Mouse (Mus musculus): Measurements from ENCODE around the gene D16Ertd472e.
"Not testable (repeated sequence)": the region's sequence is repeated elsewhere in the genome, so short reads cannot be mapped to it uniquely, and the experiment has no call there.

The D16Ertd472e gene

DNA sequence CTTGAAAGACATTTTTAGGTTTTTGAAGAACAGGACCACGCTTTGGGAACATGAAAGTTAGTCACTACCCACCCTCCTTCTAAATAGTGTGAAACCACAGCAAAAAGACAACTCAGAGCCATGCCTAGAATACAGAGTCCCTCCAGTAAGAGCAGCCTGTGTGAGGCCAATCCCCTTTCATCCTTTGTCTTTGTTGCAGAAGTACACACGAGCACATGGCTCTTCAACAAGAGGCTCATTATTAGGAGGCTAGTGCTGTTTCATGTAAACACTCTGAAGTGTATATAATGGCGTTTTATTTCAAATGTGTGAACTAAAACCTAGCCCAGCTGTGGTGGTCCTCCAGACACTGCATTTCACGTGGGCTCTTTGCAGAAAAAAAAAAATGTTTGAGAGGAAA is 3.5 kb downstream of the D16Ertd472e start:
- DNase-seq (ENCODE audit: low read depth, low spot score) = no peak

DNA sequence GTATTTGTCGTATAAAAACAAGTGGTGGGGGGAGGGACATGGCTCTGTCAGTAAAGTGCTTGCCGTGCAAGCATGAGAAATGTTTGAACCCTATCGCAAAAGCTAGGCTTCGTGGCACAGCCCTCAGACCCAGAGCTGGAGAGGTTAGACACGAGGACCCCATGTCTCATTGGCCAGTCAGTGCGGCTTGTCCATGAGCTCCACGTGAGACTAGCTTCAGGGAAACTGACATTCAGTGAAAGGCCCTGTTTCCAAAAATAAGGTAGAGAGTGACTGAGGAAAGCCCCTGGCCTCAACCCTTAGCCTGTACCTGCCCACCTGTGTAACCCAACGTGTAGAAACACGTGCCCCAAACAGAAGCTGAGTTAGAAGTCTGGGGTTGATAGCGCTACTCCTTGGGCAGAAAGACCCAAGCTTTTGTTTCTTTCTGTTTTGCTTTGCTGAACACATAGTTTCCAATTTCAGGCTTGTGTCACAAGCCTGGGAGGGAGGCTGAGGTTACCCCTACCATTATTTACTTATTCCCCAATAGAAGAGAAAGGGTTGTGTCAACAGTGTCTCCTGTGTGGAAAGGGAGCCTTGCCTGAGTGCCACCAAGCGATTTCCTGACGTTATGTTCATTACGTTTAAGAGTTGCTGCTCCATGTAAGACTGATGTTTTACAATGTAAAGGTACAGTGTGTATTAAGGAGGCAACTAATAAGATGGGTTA is 12.2 kb downstream of the D16Ertd472e start:
- no peak for DNase-seq (ENCODE audit: low read depth, low spot score)

DNA sequence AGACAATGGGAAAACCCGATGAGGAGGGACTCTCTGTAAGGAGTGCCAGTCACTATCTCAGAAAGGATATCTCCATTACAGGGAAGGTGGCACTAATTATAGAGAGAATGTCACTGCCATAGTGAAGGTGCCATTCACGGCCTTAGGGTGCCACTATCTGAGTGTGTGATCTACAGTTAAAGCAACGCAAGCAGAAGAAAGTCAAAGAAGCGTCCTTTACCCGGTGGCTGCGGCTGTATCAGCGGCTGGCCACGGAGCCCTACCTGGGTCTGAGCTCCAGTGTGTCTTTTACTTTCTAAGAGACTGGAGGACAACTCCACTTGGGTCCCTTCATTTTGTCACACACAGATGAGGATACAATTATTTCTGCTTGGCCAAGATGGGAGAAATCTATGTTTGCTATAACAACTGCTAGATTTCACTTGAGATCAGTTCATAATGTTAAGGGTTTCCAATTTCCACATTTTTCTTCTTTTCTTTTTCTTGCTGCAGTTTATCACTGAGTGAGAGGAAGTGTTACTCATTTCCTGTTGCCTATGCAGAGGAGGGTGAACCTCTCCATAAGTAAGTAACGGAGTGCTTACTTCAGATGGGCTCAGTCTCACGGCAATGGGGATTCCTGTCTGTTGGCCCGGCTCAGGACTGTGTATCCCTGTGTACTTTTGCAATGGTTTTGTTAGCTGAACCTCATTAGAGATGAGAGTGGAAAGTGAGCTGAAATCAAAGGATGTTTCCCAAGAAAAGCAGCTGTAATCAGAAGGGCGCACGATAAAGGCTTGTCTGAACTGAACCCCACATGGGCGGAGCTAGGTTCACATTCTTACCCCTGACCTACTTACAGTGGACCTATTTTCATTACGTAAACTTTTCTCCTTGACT is 13.2 kb downstream of the D16Ertd472e start:
- no peak for DNase-seq (ENCODE audit: low read depth, low spot score)

DNA sequence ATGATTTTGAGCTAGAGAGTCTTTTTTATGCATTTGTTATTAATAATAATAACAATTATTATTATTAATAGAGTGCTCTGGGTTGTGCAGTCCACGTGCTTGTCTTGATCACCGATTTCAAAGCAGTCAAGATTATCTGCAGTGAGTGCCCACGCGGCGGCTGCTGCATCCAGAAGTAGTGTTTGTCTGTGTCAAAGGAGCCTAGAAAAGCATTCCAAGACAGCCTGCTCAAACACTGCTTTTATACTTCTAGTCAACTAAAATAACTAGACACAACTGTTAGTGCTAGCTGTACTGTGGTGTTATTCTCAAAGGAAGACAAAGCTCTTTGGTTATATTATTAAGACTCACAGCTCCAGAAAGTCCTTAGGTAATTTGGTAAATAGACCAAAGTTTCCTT is 15.9 kb downstream of the D16Ertd472e start:
- no peak for DNase-seq (ENCODE audit: low read depth, low spot score)

DNA sequence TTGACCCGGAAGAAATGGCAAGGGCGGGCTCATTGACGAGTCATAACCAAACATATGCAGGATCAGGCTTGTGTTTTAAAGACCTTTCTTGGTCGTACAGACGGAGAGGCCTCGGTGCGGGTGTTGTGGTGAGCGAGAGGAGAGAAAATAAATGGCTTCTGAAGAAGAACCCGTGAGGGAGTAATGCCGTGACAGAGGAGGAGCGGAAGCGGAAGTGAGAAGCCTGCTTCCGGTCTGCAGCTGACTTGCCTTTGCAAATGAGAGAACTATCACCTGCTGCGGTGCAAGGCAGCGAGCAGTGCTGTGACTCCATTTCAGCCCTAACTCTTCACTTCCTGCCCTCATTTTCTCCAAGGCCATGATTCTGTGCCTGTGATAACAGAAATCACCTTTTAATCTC is 16.4 kb downstream of the D16Ertd472e start:
- DNase-seq (ENCODE audit: low read depth, low spot score) = no peak

DNA sequence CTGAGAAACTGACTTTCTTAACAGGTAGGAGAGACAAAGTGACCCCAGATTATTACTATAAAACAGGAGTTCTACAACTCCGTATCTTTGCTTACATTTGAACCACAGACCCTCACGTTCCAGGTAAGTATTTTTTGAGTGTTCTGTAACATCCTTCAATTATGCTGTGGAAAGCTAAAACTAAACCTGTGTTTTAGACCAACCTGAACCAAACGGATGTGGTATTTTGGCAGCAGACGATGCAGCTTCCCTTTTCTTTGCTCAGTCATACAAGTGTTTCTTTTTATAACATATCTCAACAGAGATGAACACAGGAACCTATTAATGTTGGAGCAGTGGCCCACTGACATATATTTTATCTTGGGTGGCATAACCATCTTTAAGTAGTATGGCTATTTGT is 18.9 kb downstream of the D16Ertd472e start:
- no peak for DNase-seq (ENCODE audit: low read depth, low spot score)

DNA sequence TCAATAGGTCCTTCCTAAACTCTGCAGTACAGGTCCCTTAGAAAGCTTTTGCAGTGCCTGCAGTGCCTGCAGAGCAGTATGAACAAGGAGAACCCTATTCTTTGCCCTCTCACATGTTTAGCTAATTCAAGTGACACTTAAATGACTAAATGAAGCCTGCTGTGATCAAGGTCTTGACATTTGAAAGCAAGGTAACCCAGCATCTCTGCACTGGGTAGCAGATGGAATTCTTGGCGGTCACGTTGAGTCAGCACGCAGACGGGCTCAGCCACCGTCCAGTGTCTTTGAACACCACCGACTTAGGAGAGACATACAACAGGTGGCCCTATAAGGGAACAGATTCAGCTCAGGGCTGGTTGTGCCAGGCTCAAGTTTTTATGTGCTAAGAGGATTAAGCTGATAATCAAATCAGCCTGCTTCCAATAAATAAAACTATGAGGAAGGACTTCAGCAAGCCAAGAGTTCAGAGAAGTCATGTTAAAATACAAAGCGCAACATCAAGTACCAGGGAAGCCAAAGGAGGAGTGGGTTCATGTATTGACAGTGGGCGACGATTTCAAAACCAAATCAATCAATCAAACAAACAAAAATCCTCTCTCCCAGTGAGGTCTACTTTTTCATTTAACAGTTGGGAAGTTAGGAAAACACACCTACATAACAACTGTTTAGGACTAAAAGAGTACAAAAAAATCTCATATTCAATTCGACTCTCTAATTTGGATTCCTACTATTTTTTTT is 21.4 kb downstream of the D16Ertd472e start:
- DNase-seq (ENCODE audit: low read depth, low spot score) = no peak

DNA sequence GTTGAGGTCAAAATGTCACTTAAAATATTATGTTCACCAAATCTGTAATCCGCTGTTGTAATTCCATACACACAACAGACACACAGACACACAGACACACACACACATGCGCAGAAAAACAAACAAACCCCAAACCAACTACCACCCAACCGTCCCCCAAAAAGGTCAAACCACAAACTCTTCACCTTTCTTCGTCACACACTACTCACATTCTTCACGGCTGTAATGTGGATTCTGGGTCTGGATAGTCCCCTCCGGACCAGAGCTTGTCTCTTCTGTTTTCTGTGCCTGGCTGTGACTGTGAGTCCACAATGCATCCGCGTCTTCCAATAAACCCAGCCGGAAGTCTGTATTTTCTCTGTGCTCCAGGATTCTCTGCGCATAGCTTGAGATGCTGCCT is 29.1 kb downstream of the D16Ertd472e start:
- DNase-seq (ENCODE audit: low read depth, low spot score) = no peak

DNA sequence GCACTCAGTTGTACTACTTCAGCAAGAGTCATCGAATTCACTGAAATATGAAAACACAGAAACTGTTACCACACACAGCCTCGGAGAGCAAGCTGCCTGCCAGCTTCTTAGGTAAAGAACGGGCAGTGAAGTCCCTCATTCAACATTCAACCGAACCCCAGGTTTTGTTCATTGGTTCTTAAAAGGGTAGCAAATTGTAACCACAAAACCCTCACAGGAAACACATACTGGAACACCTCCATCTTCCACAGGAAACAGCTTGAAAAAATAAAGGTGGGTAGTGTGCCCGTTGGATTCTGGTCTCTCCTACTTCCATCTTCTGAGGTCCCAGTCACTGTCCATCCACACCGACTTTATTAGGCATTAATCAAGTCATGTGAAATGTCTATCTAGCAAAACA is 30.0 kb downstream of the D16Ertd472e start:
- DNase-seq (ENCODE audit: low read depth, low spot score) = no peak

DNA sequence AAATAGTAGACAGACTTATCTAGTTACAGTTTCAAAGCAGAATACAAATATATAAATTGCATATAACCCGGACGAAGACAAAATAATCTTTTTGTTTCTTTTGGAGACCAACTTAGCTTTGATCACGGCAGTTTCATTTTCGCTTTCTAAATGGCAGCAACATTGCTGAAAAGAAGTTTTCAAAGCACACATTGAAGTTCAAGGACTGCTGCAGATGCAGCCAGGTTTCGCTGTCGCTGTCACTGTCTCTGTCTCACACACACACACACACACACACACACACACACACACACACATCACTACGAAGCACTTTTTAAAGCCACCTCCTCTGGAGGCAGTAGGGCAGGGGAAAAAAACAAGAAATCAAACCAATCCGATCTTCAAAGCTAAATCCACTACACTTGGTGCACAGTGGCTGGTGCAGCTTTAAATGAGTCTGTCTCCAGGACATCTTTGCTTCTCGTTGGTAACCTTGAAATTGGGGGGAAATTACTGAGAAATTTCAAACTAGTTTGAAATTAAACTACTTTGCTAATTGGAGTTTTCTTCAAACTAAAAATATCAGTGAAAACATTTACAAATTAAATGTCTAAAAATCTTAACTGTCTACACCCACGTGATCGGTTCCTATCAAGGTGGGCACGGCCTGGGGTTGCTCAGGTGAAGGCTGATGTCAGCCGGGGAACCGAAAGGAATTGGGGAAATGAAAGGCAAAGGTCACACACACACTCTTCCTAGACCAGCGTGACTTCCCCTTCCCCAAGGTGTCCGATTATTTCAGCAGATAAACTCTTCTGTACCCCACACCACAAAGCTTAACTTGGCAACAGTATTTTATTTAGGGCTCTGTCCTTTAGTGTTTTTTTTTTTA is 35.9 kb downstream of the D16Ertd472e start:
- DNase-seq (ENCODE audit: low read depth, low spot score) = no peak

DNA sequence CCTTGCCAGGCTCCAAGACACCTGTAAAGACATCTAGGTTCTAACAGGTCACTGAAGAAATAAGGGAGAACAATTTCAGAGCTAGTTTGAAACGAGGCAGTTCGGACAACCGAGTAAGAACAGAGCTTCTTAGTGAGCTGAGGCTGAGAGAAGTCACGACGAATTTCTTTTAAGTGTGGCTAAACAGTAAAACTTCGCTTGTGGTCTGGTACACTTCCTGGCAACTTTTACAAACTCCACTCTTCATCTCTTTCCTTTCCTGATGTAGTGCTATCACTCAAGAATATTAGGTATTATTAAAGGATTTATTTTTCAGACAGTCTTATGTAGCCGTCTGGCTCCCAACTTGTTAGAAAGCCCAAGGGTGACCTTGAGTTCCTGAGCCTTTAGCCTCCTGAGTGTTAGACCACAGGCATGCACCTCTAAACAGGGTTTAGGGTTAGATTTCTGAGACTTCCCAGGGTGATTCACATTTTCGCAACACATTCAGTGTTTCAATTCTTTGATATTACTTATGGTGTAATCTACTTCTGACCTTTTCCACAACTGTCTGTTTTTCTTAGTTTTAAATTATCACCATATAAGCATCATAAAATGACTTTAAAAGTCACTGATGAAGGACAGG is 38.6 kb downstream of the D16Ertd472e start:
- no peak for DNase-seq (ENCODE audit: low read depth, low spot score)

DNA sequence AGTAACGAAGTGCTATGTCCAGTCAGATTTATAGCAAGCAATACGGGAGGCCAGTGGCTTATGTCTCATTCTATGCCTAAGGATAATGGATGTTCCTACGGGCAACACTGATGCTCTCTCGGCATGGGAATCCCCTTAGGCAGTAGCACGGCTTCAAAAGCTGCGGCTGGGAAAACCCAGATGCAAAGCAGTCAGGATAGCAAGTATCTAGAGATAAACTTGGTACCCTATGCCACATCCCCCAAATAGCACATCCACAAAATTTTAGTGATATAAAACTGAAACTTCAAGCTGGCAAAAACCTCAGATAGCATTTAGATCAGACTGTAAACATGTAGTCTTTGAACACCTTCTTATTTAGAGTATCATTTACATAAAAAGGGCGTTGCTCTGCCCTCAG is 39.2 kb downstream of the D16Ertd472e start:
- no peak for DNase-seq (ENCODE audit: low read depth, low spot score)

DNA sequence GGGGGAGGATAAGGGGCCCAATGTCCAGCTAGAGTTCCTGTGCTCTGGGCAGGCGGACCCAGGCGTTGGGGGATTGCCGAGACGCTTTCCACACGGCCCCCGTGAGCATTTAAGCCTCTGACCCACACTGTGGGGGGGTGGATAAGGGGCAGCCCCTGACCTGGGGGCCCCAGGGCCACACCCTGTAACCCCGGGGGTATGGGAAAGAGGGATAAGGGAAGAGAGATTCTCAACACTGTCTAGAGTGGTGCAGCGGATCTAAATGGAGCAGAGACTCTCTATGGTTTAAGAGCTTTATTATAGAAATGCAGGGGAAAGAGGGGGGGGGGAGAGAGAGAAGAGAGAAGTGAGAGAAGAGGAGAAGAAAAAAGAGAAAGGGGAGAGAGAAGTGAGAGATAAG is 42.0 kb downstream of the D16Ertd472e start:
- DNase-seq (ENCODE audit: low read depth, low spot score) = no peak

DNA sequence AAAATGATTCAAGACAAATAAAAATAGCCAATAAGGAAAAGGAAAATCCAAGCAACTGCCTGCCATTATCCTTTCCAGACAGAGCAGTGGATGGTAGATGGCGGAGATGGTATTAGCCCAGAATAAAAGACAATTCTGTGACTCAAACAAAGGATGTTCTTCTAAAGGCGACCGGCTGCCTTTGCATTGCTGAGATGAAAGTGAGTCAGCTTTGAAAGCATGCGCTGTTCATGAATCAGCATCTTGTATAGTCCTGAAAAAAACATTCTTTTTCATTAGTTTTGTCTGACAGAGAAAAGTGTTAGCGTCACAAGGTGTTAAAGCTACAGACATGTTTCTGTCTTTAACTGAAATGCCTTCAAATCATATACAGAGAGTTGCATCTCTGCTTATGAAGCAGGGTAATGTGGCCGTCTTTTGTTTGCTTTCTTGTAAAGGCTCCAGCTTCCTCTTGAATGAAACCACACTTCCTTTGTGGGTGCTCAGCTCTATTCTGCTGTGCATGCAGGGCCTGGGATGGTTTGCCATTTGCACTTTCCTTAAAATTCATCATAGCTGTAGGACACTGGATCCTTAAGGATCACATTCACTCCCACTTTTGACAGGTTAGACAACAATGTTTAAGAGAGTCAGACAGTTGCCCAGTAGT is 44.4 kb downstream of the D16Ertd472e start:
- no peak for DNase-seq (ENCODE audit: low read depth, low spot score)

DNA sequence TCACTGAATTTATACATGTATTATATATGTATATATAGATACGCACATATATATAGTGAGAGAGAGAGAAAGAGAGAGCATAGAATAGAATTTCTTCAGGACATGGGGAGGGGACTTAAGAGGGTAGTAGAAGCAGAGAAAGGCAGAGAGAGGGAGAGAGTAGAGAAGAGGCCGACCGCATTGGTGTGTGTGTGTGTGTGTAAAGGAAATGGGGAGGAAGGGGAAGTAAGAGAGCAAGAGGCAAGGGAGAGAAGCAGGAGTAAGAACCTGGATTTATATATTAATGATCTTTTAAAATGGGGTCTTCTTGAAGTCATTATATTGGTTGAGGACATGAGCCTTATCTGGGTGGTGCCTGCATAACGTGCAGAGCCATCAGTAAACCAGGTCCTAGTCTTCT is 53.5 kb downstream of the D16Ertd472e start:
- no peak for DNase-seq (ENCODE audit: low read depth, low spot score)

DNA sequence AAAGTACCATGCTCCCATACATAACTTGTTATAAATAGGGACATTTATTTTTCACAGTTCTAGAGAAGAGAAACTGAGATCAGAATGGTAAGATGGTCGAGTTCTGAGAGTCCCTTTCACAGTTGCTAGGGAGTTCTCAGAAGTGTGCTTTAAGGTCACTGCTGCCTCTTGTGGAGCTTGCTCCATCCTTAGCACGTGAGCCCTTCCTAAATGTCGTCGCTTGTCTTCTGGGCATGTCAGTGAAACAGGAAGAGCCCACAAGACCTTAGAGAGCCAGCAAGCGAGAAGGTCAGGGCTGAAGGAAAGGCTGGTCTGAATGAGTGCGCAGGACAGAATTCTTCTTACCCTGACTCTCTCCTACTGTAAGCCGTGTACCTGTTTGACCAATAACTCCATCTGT is 57.8 kb downstream of the D16Ertd472e start:
- no peak for DNase-seq (ENCODE audit: low read depth, low spot score)

DNA sequence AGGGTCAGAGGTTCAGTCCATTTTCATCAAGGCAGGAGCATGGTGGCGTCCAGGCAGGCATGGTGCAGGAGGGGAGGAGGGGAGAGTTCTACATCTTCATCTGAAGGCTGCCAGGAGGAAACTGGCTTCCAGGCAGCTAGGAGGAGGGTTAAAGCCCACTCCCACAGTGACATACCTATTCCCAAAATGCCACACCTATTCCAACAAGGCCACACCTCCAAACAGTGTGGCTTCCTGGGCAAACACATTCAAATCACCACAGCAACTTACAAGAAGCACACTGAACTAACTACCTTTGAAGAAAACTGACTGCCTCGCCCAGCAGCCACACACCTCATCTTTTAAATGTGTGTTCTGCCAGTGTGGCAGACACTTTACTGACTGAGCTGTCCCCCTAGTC is 59.3 kb downstream of the D16Ertd472e start:
- DNase-seq (ENCODE audit: low read depth, low spot score) = peak; percentile 11

DNA sequence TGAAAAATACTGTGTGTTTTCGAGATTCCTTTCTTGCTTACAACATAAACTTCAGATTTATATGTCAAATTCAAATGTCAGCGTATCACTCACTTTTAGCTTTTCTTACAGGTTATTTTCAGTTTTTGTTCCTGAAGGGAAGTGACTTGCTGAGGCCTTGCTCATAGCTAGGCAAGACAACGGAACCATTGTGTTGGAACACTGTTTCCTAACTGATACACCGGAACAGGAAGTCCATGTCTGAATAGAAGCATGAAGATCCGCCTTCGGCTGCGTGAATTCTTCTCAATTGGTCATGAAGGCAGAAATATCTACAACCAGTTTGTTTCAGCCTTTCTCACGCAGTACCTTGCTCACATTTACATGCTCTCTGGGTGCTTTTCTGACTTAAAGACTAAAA is 65.0 kb downstream of the D16Ertd472e start:
- no peak for DNase-seq (ENCODE audit: low read depth, low spot score)

DNA sequence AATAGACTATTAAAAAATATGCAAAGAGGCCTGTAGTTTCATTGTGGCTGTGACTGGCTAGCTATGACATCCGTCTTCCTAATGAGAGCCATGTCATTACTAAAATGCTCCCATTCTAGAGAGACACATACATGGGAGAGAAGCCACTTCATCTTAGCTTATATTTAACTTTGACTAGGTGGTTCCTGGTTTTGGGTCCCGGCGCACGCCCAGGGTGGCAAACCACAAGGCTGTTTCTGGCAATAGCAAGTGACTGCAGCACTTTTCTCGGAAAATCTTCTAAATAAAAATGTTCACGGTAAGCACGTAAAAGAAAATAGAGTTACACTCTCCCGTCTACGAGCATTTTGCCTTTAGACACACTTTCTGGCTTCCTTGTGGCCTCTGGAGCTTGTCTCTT is 74.0 kb downstream of the D16Ertd472e start:
- no peak for DNase-seq (ENCODE audit: low read depth, low spot score)

DNA sequence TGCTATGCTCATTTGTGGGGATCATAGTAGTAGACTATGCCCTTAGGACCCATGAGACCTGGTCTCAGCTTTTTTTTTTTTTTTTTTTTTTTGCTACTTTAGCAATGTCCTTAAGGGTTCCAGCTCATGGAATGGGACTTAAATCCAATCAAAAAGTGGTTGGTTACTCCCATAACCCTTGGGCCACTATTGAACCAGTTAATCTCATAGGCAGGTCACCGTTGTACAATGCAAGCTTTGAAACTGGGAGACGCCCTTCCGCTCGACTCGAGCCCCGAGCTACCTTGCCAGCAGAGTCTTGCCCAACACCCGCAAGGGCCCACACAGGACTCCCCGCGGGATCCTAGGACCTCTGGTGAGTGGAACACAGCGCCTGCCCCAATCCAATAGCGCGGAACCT is 83.8 kb downstream of the D16Ertd472e start:
- not testable (repeated sequence) for DNase-seq (ENCODE audit: low read depth, low spot score)
